Mouse (Mus musculus): ENCODE measurements around the gene Ifitm10.
"Not testable (repeated sequence)": the region's sequence is repeated elsewhere in the genome, so short reads cannot be mapped to it uniquely, and the experiment has no call there.

Ifitm10 gene

GRCm38 (mm10) chr7:142322641-142323040 lies 50.9 kb downstream of the Ifitm10 start:
- no peak for DNase-seq (ENCODE audit: low read depth, low spot score)

GRCm38 (mm10) chr7:142321637-142322306 lies 51.8 kb downstream of the Ifitm10 start:
- DNase-seq (ENCODE audit: low read depth, low spot score), result not testable (repeated sequence)

- peak; percentile 3 for DNase-seq (ENCODE audit: low read depth, low spot score)
Observed at GRCm38 (mm10) chr7:142320906-142321305, 52.6 kb downstream of the Ifitm10 start.

GRCm38 (mm10) chr7:142319124-142319523 lies 54.4 kb downstream of the Ifitm10 start:
- DNase-seq (ENCODE audit: low read depth, low spot score), result no peak

GRCm38 (mm10) chr7:142317216-142317615 lies 56.3 kb downstream of the Ifitm10 start:
- DNase-seq (ENCODE audit: low read depth, low spot score), result no peak

GRCm38 (mm10) chr7:142316558-142316957 lies 57.0 kb downstream of the Ifitm10 start:
- DNase-seq (ENCODE audit: low read depth, low spot score), result peak; percentile 47

GRCm38 (mm10) chr7:142314600-142315285 lies 58.8 kb downstream of the Ifitm10 start:
- no peak for DNase-seq (ENCODE audit: low read depth, low spot score)

GRCm38 (mm10) chr7:142303929-142304328 lies 69.6 kb downstream of the Ifitm10 start:
- DNase-seq (ENCODE audit: low read depth, low spot score), result not testable (repeated sequence)

- DNase-seq (ENCODE audit: low read depth, low spot score), result peak; percentile 33
Observed at GRCm38 (mm10) chr7:142303249-142303648, 70.3 kb downstream of the Ifitm10 start, which contains the start of gene Krtap5-4. Gene Krtap5-4, plus strand, starts transcription at chr7:142303549.

GRCm38 (mm10) chr7:142297018-142297417 lies 76.5 kb downstream of the Ifitm10 start, which contains the start of gene Krtap5-1:
Gene Krtap5-1, minus strand, starts transcription at chr7:142297118.
- DNase-seq (ENCODE audit: low read depth, low spot score), result not testable (repeated sequence)

- not testable (repeated sequence) for DNase-seq (ENCODE audit: low read depth, low spot score)
Observed at GRCm38 (mm10) chr7:142296108-142296507, 77.4 kb downstream of the Ifitm10 start.

GRCm38 (mm10) chr7:142295418-142295817 lies 78.1 kb downstream of the Ifitm10 start:
- DNase-seq (ENCODE audit: low read depth, low spot score), result no peak

GRCm38 (mm10) chr7:142293851-142294250 lies 79.7 kb downstream of the Ifitm10 start:
- DNase-seq (ENCODE audit: low read depth, low spot score), result peak; percentile 49

GRCm38 (mm10) chr7:142285910-142286612 lies 87.5 kb downstream of the Ifitm10 start:
- DNase-seq (ENCODE audit: low read depth, low spot score), result not testable (repeated sequence)

- peak; percentile 13 for DNase-seq (ENCODE audit: low read depth, low spot score)
Observed at GRCm38 (mm10) chr7:142285130-142285835, 88.3 kb downstream of the Ifitm10 start.

- peak; percentile 92 for DNase-seq (ENCODE audit: low read depth, low spot score)
Observed at GRCm38 (mm10) chr7:142284615-142285080, 88.9 kb downstream of the Ifitm10 start.

GRCm38 (mm10) chr7:142284023-142284591 lies 89.4 kb downstream of the Ifitm10 start:
- DNase-seq (ENCODE audit: low read depth, low spot score), result peak; percentile 42

GRCm38 (mm10) chr7:142282847-142283246 lies 90.7 kb downstream of the Ifitm10 start:
- not testable (repeated sequence) for DNase-seq (ENCODE audit: low read depth, low spot score)

- DNase-seq (ENCODE audit: low read depth, low spot score), result peak; percentile 7
Observed at GRCm38 (mm10) chr7:142279291-142279690, 94.3 kb downstream of the Ifitm10 start.

GRCm38 (mm10) chr7:142278183-142278582 lies 95.4 kb downstream of the Ifitm10 start:
- DNase-seq (ENCODE audit: low read depth, low spot score), result peak; percentile 72

Data from 3T3-L1 (cell line).